Mouse (Mus musculus): ENCODE results near the gene 2810408A11Rik.
"Not testable (repeated sequence)": the region's sequence is repeated elsewhere in the genome, so short reads cannot be mapped to it uniquely, and the experiment has no call there.

2810408A11Rik gene

GRCm38 (mm10) chr11:69880853-69881603 is 19.8 kb downstream of the 2810408A11Rik start, which contains the start of gene Kctd11:
Gene Kctd11 (minus strand): TSS chr11:69881406.
- peak; percentile 89 for DNase-seq (ENCODE audit: low read depth)

- peak; percentile 83 for DNase-seq (ENCODE audit: low read depth)
Observed at GRCm38 (mm10) chr11:69880506-69880852, 20.3 kb downstream of the 2810408A11Rik start.

- no peak for DNase-seq (ENCODE audit: low read depth)
Observed at GRCm38 (mm10) chr11:69879711-69880110, 21.1 kb downstream of the 2810408A11Rik start.

- no peak for DNase-seq (ENCODE audit: low read depth)
Observed at GRCm38 (mm10) chr11:69878952-69879351, 21.8 kb downstream of the 2810408A11Rik start.

GRCm38 (mm10) chr11:69878399-69878798 is 22.4 kb downstream of the 2810408A11Rik start:
- DNase-seq (ENCODE audit: low read depth), result no peak

GRCm38 (mm10) chr11:69877878-69878277 is 22.9 kb downstream of the 2810408A11Rik start, which contains the start of gene Tmem95:
Gene Tmem95 (minus strand): TSS chr11:69878018.
- no peak for DNase-seq (ENCODE audit: low read depth)

- DNase-seq (ENCODE audit: low read depth), result peak; percentile 94
Observed at GRCm38 (mm10) chr11:69876867-69877266, 23.9 kb downstream of the 2810408A11Rik start.

GRCm38 (mm10) chr11:69876186-69876585 is 24.6 kb downstream of the 2810408A11Rik start:
- peak; percentile 85 for DNase-seq (ENCODE audit: low read depth)

- no peak for DNase-seq (ENCODE audit: low read depth)
Observed at GRCm38 (mm10) chr11:69872451-69872850, 28.3 kb downstream of the 2810408A11Rik start.

GRCm38 (mm10) chr11:69871822-69872221 is 29.0 kb downstream of the 2810408A11Rik start:
- no peak for DNase-seq (ENCODE audit: low read depth)

- DNase-seq (ENCODE audit: low read depth), result no peak
Observed at GRCm38 (mm10) chr11:69870289-69871069, 30.3 kb downstream of the 2810408A11Rik start.

GRCm38 (mm10) chr11:69867335-69867734 is 33.5 kb downstream of the 2810408A11Rik start:
- DNase-seq (ENCODE audit: low read depth), result no peak

GRCm38 (mm10) chr11:69865561-69865960 is 35.2 kb downstream of the 2810408A11Rik start:
- no peak for DNase-seq (ENCODE audit: low read depth)

- DNase-seq (ENCODE audit: low read depth), result no peak
Observed at GRCm38 (mm10) chr11:69864138-69864860, 36.5 kb downstream of the 2810408A11Rik start.

GRCm38 (mm10) chr11:69863729-69864128 is 37.1 kb downstream of the 2810408A11Rik start:
- not testable (repeated sequence) for DNase-seq (ENCODE audit: low read depth)

GRCm38 (mm10) chr11:69858113-69858998 is 42.4 kb downstream of the 2810408A11Rik start, which contains the start of gene Tnk1:
Gene Tnk1 (minus strand): TSS chr11:69858730.
- no peak for DNase-seq (ENCODE audit: low read depth)

- DNase-seq (ENCODE audit: low read depth), result peak; percentile 37
Observed at GRCm38 (mm10) chr11:69855347-69855746, 45.4 kb downstream of the 2810408A11Rik start.

GRCm38 (mm10) chr11:69854680-69855079 is 46.1 kb downstream of the 2810408A11Rik start:
- DNase-seq (ENCODE audit: low read depth), result no peak

- peak; percentile 67 for DNase-seq (ENCODE audit: low read depth)
Observed at GRCm38 (mm10) chr11:69853994-69854393, 46.8 kb downstream of the 2810408A11Rik start.

GRCm38 (mm10) chr11:69850754-69851153 is 50.0 kb downstream of the 2810408A11Rik start:
- DNase-seq (ENCODE audit: low read depth), result no peak

GRCm38 (mm10) chr11:69849884-69850283 is 50.9 kb downstream of the 2810408A11Rik start:
- no peak for DNase-seq (ENCODE audit: low read depth)
